Mouse (Mus musculus) forelimb bud, embryonic 11.5 days (tissue): ENCODE measurements around the gene Mdh2.
A peak's percentile ranks its signal among the peaks of the same experiment; 100 is the strongest.

Experiments
- DNase-seq: peaks from one replicate; pipeline ENCODE4 v3.0.0-alpha.2; 2012; ENCODE audit warnings: low read depth, low spot score

Mdh2 gene

DNA sequence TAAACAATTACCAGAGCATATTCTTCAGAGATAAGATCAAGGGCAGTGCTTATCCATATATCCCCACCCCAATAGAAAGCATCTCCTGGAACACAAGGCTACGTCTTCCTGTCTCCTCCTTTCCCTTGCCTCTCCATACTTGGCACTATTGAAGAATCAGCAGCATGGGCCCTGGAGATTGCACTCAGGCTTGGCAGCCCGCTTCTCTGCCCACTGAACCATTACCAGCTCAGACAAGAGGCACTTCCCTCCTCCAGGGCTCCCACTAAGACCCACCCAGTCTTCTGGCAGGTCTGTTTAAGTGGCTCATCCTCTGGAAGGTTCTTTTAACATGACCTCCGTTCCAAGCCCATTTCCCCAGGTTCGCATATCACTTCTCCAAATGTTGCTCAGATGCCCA lies 1.7 kb upstream of the Mdh2 start:
- DNase-seq, result no peak

DNA sequence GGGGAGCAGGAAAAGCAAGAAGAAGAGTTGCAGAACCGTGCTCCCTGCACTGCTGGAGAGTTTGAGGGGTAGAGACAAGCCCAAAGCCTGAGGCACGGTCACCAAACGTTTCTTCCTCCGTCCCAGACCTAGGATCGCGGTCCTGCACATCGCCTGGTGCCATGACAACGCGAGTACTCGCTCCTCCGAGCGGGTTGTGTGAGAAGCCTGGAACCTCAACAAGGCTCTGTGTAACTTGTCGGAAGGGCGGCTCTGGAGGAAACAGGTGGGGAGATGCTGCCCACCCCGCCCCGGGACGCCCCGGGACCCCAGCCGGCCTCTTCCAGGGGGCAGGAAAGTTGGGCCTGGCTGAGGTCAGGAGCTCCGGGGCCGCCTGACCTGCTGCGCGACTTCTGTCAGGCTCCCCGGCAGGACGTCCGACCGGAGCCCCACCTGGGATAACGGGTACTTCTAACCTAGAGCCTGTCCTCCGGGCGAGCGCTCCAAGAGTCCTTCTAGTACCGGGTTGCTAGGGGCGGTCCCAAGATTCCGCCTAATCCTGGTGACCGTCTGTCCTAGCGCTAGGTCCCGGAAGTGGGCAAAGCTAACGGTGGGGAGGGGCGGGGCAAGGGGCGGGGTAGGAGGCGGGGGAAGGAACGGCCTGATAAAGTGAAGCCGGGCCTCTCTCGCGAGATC lies 347 bp upstream of the Mdh2 start, which contains the start of gene Styxl1:
TSS of gene Styxl1 (minus strand) at position 590 of the 675 bp plus-strand sequence.
- DNase-seq, result peak; percentile 29

DNA sequence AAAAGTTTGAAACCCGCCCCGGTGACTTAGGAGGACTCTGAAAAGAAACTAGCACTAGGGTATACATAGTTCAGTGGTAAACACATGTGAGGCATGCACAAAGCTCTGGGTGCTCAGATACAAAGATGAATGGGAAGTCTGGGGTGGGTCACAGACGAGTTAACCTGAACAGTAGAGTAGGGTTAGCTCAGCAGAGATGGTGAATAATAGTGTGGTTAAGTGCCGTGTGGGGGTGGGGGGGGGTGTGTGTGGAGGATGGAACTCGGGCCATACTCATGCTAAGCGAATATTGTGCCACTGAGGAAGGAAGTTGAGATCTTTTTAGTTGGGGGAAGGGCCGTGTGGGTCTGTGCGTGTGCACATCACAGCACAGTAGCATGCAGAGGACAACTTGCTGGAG lies 2.1 kb downstream of the Mdh2 start:
- no peak for DNase-seq

DNA sequence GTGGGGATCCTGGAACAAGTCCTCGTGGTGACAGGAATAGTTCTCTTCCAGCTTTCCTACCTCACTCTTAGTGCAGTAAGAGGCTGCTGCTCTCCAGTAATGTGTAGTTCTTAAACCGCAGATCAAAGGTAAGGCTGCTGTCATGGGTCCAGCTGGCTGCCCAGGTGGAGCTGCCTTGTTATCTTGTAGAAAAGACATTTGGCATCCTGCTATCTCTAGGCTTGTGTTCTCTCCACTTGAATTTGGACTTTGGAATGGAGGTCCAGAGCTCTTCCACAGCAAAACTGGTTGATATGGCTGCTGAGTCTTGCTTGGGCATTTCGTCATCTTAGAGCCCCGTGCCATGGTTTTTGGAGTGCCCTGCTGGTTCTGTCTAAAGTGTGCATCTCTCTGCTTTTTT lies 4.6 kb downstream of the Mdh2 start:
- DNase-seq, result no peak

DNA sequence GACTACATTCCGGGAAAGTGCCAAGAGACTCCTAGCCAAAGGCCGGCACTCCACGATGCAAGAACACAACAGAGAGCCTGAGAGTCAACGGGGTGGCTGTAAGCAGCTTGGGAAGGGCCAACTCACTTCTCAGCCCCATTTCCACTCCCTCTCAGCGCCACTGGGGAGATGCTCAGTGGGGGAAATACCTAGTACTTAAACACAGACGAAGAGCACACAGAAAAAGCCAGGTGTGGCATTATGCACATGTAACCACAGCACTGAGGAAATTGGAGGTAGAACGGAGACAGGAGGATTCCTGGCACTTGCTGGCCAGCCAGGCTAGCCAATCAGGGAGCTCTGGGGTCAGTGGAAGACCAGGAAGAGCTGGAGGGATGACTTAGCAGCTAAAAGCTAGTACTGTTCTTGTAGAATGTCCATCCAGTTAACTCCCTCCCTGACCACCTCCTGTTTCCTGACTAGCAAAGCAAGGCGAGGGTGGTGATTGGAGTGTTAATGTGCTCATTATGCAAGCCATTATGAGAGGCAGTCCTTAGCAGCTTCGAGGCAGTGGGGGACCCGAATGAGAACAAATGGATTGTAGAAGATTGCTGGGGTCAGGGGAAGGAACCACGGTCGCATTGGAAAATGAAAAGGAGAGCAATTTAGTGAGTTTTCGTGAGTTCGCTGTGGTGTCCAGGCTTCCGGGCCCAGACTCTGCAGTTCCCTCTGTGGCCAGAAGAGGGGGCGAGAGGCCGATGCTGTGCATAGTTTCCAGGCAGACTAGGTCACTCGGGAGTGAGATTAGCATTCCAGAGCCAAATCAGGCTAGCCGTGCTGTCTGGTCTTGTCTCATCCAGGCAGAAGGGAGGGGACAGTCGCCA lies 15.9 kb downstream of the Mdh2 start:
- DNase-seq, result peak; percentile 81

DNA sequence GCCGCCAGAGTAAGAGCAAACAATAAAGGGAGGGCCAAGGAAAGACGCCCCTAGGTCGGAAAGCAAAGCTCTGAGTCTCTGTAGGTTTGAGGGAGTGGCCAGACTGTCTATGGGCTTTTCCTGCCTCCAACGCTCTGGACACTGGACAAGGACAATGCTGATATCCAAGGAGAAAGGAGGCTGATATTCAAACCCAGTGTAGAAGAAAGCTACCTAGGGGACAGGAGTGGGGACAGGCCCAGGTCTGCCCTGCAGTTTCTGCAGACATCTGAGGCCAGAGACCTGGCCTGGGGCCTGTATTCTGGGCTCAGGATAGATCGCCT lies 16.5 kb downstream of the Mdh2 start:
- no peak for DNase-seq

DNA sequence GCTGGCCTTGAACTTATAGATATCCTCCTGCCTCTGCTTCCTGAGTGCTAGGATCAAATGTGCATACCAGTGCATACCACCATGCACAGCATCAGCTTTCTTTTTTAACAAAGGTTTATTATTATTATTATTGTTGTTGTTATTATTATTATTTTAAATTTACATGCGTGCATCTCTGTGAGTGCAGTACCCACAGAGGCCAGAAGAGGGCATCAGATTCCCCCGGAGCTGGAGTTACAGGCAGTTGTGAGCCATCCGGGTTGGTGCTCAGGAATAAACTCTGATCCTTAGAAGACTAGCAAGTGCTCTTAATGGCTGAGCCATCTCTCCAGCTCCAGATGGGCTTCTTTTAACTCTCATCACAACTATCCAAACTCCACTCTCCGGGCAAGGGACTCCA lies 21.5 kb downstream of the Mdh2 start:
- peak; percentile 10 for DNase-seq

DNA sequence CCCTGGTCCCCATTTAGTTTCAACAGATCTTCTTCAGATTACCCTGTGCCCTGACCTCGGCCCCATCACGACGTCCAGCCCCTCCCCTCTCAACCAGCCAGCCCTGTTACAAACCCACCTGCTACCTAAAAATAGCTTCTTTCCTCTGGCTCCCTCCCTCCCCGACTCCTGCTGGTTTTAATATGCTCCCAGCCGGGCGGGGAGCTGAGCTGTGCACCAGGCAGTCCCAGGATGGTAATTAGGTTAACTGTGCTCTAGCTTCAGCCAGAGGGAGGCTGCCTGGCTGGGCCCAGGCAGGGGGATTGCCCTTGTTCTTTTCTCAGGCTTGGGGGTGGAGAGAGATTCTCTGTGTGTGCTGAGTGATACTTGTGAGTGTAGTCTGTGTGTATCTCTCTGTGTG lies 22.6 kb downstream of the Mdh2 start:
- peak; percentile 53 for DNase-seq

DNA sequence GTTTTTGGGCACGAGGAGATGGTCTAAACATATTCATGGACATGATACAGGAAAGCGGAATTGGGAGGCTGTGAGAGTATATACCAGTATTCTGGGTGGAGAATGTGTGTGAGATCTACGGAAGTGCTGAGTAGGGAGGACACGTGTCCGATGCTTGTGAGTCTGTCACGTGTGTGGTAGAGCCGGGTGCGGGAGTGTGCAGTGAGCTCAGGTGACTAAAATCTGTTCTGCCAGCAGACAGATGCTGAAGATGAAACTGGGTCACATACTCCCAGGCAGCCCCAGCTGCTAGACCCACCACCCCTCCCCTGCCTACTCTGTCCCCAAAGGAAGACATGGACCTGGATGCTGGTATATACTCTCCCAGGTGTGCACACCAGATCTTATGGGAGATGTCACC lies 24.4 kb downstream of the Mdh2 start:
- no peak for DNase-seq

DNA sequence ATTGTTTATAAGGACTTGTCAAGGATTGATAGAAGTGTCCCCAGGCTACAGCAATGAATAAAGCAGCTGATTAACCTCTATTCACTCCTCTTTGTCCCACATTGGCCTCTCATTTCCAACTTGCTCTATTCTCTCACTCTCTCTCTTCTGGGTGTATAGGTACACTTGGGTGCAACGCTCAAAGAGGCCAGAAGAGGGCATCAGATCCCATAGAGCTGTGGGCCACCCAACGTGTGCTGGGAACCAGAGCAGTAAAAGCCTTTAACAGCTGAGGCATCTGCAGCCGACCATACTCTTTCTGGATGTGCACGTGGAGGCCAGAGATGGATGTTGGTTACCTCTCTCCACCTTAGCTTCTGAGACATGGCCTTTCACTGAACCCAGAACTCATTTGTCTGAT lies 24.9 kb downstream of the Mdh2 start:
- no peak for DNase-seq

DNA sequence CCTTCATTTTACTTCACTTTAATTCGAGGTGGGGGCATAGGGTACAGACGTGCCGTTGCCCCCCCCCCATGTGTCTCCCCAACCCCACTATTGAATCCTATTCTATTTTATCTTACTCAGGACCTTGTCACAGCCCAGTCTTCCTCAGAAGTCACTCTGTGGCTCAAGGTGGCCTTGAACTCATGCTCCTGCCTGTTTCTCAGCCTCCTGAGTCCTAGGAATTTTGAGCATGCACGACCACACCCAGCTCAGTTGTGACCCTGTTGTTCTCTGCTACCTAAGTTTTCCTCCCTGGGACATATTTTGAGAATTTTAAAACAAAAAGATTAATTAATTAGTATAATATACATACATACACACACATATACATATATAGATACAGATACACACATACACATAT lies 25.4 kb downstream of the Mdh2 start:
- no peak for DNase-seq

DNA sequence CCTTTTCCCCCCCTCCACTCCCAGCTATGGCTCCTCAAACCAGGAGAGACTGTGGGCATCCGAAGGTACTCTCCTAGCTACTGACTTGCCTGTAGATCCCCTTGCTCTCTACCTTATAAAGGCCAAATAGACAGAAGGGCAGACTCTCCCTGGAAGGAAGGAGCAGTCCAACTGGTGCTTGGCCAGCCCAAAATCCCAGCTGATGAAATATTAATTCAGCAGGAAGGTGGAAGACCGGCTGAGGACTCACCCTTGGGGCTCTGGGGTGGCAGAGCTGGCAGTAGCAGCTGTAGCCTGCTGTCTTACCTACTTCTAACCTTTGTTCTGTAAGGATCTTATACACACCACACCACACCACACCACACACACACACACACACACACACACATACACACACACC lies 26.5 kb downstream of the Mdh2 start:
- DNase-seq, result no peak

DNA sequence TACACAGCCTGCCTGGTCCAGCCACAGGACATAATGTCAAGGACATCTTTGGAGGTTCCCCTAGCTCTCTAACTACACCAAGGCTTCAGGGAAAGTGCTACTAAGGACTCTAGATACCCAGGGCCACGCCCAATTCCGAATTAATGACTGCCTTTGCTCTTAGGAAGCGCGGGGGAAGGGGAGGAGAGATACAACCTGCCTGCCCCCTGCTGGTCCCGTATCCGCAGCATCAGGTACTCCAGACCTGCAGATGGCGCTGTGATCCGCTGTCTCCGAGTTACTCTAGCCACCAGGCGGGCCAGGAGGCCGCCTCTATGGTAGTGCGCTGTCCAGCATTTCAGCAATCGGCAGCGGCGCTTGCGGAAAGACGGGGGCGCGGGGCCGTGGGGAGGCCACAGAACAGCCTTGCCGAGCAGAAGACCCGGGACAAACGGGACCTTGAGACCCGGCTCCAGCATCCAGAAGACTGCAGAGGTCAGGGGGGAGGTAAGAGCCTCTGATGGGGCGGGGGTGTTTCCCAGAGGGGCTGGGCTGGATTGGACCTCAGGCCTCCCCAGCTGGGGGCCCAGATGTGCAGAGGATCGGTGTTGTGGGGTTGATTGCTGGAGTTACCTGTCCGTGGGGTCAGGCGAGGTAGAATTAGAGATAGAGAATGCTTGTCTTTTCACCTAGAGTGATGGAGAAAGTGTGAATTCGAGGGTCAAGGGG lies 28.4 kb downstream of the Mdh2 start, which contains the start of gene Srrm3:
TSS of gene Srrm3 (plus strand) at position 336 of the 708 bp plus-strand sequence.
- peak; percentile 92 for DNase-seq

DNA sequence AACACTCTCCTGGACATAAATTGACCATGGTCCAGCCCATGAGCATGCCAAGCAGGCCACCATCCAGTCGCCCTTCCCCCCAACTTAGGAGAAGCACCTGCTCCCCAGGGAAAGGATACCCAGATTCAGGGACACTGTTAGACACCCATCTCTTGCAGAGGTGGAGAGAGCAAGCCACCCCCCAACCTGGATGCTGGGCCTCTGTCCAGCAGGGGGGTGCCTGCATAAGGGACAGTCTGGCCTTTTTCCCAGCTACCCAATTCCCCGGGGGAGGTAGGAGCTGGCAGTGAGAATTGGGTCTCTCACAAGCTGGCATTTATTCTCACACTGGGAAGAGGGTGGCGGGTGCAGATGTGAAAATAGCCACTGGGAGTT lies 29.0 kb downstream of the Mdh2 start:
- DNase-seq, result no peak

DNA sequence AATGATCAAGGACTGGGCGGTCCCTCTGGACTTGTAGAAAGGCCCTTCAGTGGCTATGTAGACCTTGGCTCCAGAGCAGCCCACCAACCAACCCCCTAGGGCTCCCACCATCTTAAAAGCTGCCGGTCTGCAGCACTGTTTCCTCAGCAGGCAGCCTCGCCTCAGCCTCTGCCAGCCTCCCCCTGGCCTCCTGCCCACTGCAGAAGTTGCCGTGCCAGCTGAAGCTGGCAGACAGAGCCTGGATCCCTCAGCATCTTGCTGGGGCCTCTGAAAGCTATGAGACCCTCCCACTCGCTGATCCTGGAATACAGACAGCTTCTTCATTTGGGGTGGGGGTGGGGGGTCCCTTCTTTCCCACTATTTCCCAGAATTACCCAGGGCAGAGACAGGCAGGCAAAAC lies 34.7 kb downstream of the Mdh2 start:
- DNase-seq, result no peak

DNA sequence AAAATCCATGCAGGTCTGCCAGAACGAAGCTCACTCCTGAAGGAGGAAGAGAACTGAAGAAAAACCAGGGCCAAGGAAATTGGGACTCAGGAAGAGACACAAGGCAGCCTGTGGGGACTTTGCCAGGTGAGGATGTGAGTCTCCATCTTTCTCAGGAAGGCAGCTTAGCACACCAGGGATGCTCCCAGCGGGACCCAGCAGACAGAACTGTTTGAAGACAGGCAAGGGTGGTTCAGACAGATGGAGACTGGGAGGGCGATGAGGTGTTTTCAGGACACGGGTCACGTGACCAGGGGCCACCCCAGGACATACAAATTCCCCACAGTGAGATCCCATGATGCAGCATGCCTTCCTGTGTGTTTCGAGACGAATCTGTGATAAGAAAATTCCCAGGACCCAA lies 40.2 kb downstream of the Mdh2 start:
- DNase-seq, result no peak

DNA sequence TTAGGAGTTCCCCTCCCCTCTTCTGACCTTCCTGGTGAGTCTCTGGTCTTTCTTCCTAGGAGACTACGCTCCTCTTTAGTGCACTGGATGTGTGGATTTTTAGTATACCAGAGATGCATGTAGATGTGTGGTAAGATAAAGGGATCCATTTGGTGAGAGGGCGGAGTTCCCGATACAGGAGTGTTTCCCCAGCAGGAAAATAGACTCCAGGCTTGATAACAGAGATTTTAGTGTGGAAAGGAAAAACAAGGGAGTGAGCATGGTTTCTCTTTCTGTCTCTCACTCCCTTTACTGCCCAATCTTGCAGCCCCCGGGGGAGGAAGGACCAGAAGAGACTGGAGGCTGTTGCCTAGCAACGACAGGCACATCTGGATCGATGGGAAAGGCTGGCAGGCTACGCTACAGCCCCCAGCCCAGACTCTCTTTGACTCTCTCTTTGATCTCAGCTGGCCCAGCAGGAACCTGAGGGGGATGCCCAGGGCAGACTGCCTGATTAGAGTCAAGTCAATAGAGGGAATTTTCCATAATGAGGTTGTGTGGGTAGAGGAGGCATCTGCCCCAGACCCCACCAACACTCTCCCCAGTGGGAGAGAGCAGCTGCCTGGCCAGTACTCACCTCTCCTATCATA lies 44.1 kb downstream of the Mdh2 start:
- DNase-seq, result peak; percentile 40

DNA sequence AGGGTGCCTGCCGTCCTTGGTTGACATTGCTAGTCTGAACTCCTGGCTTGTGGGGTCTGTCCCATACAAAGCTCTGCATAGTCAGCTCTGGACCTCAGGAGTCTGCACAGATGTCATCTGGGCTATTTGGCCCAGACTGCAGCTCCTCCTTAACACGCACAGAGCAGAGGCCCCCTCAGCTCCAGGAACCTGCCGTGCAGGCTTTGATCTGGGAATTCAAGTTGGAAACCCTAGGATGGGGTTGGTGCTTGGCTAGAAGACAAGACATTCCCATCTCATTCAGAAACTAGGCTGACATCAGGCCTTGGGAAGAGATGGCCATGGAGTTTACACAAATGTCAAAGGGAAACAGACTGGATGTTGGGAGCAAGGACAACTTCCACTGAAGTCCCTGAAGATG lies 46.2 kb downstream of the Mdh2 start:
- DNase-seq, result no peak

DNA sequence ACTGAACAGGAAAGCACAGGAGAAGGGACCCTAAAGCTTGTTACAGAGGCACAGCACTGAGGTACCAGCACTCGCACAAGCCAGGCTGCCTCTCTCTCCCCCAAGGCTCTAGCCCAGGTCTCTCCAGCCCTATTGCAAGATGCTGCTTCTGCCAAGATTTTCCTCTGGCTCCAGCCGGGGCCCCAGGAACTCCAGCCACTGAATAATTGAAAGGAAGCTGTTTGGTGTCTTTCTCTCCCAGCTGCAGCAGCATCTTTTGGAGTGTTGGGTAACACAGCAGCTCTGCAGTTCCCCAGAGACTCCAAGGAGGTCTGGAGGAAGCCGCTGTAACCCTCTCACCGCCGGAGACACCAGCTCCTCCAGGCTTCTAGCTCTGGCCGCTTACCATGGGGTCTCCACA lies 47.9 kb downstream of the Mdh2 start:
- no peak for DNase-seq

DNA sequence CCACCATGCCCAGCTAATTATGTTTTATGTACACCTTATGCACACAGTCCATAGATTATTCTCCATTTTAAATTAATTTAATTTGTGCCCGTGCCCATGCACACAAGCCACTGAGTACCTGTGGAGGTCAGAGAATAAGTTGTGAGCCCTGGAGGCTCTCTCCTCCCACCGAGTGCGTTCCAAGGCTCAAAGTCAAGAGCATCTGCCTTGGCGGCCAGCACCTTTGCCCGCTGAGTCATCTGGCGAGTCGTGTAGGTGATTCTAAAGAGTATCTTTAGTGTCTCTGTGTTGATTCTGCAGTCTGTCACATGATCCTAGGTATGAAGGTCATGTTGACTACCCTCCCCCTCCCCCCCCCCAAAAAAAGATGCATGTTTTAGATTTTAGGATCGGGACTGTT lies 51.1 kb downstream of the Mdh2 start:
- DNase-seq, result no peak

DNA sequence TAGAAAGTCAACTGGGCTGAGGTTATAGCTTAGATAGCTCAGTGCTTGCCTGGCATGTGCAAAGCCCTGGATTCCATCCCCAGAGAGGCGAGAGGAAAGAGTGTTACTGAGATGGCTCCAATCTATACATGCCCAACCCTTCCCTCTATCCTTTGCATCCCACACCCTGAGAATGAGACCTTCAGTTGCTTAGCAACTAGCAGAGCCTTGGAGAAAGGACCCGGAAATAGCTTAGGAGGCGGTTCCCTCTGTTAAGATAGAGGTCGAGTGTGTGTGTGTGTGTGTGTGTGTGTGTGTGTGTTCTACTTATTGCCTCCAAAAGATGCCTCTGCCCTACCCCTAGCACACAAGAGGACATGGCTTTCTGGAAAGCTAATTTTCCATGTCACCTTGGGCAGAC lies 54.4 kb downstream of the Mdh2 start:
- DNase-seq, result no peak

DNA sequence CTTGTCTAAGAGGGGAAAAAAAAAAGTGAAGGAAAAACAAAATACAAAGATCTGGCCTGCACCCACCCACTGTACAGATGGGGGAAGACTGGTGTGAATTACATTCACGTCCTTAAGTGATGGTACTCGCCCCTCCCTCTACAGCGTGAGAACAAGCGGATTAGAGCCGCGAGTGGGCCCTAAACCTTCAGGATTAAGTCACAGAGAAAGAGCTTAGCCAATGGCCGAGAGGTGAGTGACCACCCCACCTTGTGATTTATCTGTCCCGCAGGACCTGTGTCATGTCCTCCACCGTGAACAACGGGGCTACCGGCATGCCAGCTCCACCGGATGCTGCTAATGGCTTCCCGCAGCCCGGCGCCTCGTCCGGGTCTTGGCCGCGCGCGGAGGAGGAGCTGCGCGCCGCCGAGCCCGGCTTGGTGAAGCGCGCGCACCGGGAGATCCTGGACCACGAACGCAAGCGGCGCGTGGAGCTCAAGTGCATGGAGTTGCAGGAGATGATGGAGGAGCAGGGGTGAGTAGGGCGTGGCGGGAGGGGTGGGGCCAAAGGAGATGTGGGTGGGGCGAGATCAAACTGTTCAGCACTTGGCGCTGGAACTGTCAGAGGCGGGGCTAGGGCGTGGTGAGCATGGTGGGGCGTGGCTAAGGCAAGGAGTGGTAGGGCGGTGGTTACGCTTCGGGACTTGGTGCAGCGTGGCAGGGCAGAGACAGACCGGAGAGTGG lies 56.6 kb downstream of the Mdh2 start:
- peak; percentile 77 for DNase-seq
